Mouse (Mus musculus) lung, postnatal 0 days (tissue): Measurements from ENCODE around the gene Smtn.

Source experiments
- CTCF ChIP-seq: IDR thresholded peaks from 2 replicates; pipeline ENCODE4 v1.5.1; 2016; ENCODE audit warnings: antibody characterized with exemption, mild to moderate bottlenecking
- EP300 ChIP-seq: IDR thresholded peaks from 2 replicates; pipeline ENCODE4 v1.6.1; 2016; ENCODE audit warnings: antibody characterized with exemption, mild to moderate bottlenecking, control low read depth

- no peak for TF ChIP-seq CTCF
- TF ChIP-seq EP300: no peak
Measured at GRCm38 (mm10) chr11:3502057-3502456, 38.4 kb downstream of the Smtn start.
